Mouse (Mus musculus) lung, postnatal 0 days (tissue): ENCODE results near the gene Cr2.

ENCODE experiments used
- CTCF ChIP-seq: IDR thresholded peaks from 2 replicates; pipeline ENCODE4 v1.5.1; 2016; ENCODE audit warnings: antibody characterized with exemption, mild to moderate bottlenecking
- EP300 ChIP-seq: IDR thresholded peaks from 2 replicates; pipeline ENCODE4 v1.6.1; 2016; ENCODE audit warnings: antibody characterized with exemption, mild to moderate bottlenecking, control low read depth

DNA sequence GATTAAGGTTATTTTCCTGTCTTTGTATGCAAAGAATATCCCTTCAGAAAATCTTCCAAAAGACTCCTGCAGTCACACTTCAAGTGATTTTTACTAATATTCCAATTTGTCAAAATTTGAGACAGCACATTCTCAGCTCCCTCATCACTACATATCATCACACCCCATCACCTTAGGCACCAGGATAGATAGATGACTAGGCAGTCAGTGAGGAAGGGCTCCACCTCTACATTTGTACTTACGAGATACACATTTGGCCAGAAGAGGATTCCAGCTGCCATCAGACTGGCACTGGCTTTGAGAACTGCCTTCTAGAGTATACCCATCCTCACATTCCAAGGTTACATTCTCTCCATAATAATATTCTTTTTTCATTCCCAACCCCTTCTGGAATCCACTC lies 62.1 kb downstream of the Cr2 start:
- no peak for TF ChIP-seq CTCF
- TF ChIP-seq EP300: no peak
